Mouse (Mus musculus): ENCODE data around the gene Cand2.

DNA sequence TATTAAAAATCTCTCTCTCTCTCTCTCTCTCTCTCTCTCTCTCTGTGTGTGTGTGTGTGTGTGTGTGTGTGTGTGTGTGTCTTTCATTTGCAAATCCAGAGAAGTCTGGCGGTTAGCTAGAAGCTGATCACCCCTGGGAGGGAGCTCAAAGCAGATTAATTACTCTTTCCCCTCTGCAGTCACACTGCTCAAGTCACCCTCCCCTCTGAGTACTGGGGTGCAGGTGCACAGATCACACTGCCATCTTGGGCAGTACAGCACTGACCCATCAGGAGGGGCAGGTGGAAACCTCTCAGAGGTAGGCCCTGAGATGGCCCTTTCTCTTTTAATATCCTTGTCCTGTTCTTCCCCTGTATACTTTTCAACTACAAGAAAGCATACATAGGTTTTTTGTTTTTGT, 28.0 kb upstream of the Cand2 start:
- TF ChIP-seq CTCF (IDR thresholded peaks at IDR 0.05; ENCODE audit: insufficient read depth, low read length) (no peak), POLR2A (IDR thresholded peaks at IDR 0.05; ENCODE audit: borderline replicate concordance, extremely low read depth, low read depth, low read length) (no peak)

Data from lung, adult 2 months (tissue).